Mouse (Mus musculus): Measurements from ENCODE around the gene Limd1. TPM values are rescaled to one million over a fixed set of nuclear protein-coding genes. Genes with fewer than 3 reads are reported as not detected.

Limd1 gene
- polyA plus RNA-seq, 1 experiment from 2014 or later, result 53.8 TPM

GRCm38 (mm10) chr9:123457603-123458002 is 20.9 kb upstream of the Limd1 start:
- ATAC-seq (ENCODE audit: insufficient number of reproducible peaks, low FRiP score, low TSS enrichment, low read depth), result no peak
- Histone ChIP-seq H3K9me3 (replicated peaks) (peaks cover 4% of the 10 kb centered on the region; the same call in 1 of the 2 replicates), H3K4me3 (replicated peaks) (no peak overlapping the region), H3K27me3 (no peaks in the 10 kb centered on the region), H3K9ac (no peak overlapping the region), H3K4me1 (no peaks in the 10 kb centered on the region), H3K27ac (replicated peaks) (0 out of 2 replicates have a peak overlapping the region, but pooled peaks have one; percentile 29), H3K36me3 (peaks cover 19% of the 10 kb centered on the region; the same call in 1 of the 2 replicates), H3K4me2 (replicated peaks) (no peak overlapping the region)
- 58% methylated on average over 2 of the region's 2 CpGs for WGBS

DNA sequence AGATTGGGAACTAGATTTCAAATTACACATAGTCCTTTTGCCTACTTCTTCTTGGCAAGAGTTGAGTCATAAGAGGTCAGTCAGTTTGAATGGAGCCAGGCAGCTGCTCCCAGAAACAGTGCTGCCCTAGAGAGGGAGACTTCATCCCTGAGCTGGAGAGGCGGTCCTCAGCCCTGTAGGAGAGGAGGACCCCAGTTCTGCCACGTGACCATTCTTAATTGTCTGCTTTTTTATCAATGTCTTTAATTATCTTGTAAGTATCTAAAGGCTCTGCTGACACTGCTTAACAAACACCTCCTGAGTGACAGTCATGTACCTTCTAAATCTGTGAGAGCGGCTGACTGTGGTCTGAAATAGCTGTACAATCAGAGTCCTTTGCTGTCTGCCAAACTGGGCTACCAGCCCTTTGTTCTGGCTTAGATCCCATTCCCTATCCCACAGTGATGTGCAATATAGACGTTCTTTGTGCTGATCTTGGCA is 11.3 kb upstream of the Limd1 start:
- Histone ChIP-seq H3K4me2 (replicated peaks) (no peak overlapping the region), H3K27ac (replicated peaks) (no peak overlapping the region), H3K36me3 (no peaks in the 10 kb centered on the region), H3K4me1 (no peaks in the 10 kb centered on the region), H3K4me3 (replicated peaks) (no peak overlapping the region), H3K9me3 (replicated peaks) (no peaks in the 10 kb centered on the region), H3K27me3 (no peaks in the 10 kb centered on the region), H3K9ac (no peak overlapping the region)
- 70% methylated on average over 4 of the region's 4 CpGs for WGBS
- no peak for ATAC-seq (ENCODE audit: insufficient number of reproducible peaks, low FRiP score, low TSS enrichment, low read depth)

DNA sequence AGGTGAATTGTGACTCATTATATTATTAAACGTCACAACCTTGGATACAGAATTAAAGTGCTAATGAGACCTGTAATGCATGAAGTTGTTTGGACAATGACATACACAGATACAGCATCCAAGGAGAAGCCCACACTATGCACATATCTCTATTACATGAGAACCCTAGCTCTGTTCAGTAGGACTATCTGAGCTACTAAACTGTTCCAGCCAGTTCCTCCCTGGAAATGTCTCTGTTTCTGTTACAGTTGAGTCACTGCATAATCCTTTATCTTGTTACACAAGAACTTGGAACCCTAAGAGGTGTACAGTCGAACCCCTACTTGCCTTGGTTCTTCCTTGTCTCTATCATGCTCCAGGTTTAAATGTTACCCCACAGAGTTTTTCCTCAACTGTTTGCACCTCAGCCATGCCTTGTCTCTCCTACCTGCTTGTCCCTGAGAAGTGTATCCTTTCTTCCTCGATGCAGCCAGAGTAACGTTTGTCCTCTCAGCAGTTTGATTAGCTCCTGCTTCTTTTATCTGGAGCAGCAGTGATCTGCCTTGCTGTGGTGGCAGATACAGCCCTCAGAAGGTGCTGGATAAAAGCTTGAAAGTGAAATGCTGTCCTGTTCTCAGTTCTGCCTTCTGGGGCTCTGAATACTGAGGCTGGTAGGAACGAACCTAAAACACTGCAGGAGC is 10.0 kb upstream of the Limd1 start:
- Histone ChIP-seq H3K9me3 (replicated peaks) (no peaks in the 10 kb centered on the region), H3K36me3 (no peaks in the 10 kb centered on the region), H3K9ac (no peak overlapping the region), H3K4me3 (replicated peaks) (no peak overlapping the region), H3K27me3 (no peaks in the 10 kb centered on the region), H3K4me2 (replicated peaks) (no peak overlapping the region), H3K4me1 (no peaks in the 10 kb centered on the region), H3K27ac (replicated peaks) (no peak overlapping the region)
- WGBS, result 63% methylated on average over 5 of the region's 5 CpGs
- ATAC-seq (ENCODE audit: insufficient number of reproducible peaks, low FRiP score, low TSS enrichment, low read depth), result no peak

GRCm38 (mm10) chr9:123469087-123469486 is 9.4 kb upstream of the Limd1 start:
- Histone ChIP-seq H3K36me3 (no peaks in the 10 kb centered on the region), H3K4me3 (replicated peaks) (no peak overlapping the region), H3K4me2 (replicated peaks) (no peak overlapping the region), H3K4me1 (no peaks in the 10 kb centered on the region), H3K9ac (no peak overlapping the region), H3K27ac (replicated peaks) (no peak overlapping the region), H3K27me3 (no peaks in the 10 kb centered on the region), H3K9me3 (replicated peaks) (no peaks in the 10 kb centered on the region)
- no peak for ATAC-seq (ENCODE audit: insufficient number of reproducible peaks, low FRiP score, low TSS enrichment, low read depth)

- no peaks in the 10 kb centered on the region for H3K9me3 ChIP-seq (replicated peaks)
- no peaks in the 10 kb centered on the region for H3K27me3 ChIP-seq
- H3K4me3 ChIP-seq (replicated peaks), result no peak overlapping the region
- H3K4me1 ChIP-seq, result peaks cover 5% of the 10 kb centered on the region; the same call in 1 of the 2 replicates
- H3K36me3 ChIP-seq, result no peaks in the 10 kb centered on the region
- peak; percentile 62; the same call in 1 of the 2 replicates for ATAC-seq (ENCODE audit: insufficient number of reproducible peaks, low FRiP score, low TSS enrichment, low read depth)
- no peak overlapping the region for H3K4me2 ChIP-seq (replicated peaks)
- no peak overlapping the region for H3K9ac ChIP-seq
- H3K27ac ChIP-seq (replicated peaks), result 0 out of 2 replicates have a peak overlapping the region, but pooled peaks have one; percentile 7
Measured at GRCm38 (mm10) chr9:123473377-123473776, 5.1 kb upstream of the Limd1 start.

DNA sequence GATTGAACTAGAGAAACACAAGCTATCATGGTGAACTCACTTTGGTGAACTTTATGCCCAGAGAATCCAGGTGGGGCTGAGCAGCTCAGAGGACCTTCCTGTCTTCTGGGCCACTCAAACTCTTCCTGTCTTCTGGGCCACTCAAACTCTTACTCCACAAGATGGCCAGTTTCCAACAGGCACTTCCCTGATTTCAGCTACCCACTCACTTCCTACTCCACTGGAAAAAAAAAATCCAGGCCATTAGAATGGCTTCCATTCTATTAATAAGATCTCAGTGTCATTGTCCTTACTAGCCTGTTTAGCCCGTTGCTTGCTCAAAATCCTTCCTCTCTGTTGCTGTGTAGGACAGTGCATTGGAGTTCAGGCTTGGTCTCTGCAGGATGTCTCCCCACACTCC is 2.9 kb upstream of the Limd1 start:
- Histone ChIP-seq H3K9ac (no peak overlapping the region), H3K4me3 (replicated peaks) (no peak overlapping the region), H3K27me3 (no peaks in the 10 kb centered on the region), H3K36me3 (no peaks in the 10 kb centered on the region), H3K9me3 (replicated peaks) (no peaks in the 10 kb centered on the region), H3K27ac (replicated peaks) (no peak overlapping the region), H3K4me2 (replicated peaks) (no peak overlapping the region), H3K4me1 (peaks cover 20% of the 10 kb centered on the region)
- no peak for ATAC-seq (ENCODE audit: insufficient number of reproducible peaks, low FRiP score, low TSS enrichment, low read depth)
- 77% methylated on average over 1 of the region's 1 CpGs for WGBS

DNA sequence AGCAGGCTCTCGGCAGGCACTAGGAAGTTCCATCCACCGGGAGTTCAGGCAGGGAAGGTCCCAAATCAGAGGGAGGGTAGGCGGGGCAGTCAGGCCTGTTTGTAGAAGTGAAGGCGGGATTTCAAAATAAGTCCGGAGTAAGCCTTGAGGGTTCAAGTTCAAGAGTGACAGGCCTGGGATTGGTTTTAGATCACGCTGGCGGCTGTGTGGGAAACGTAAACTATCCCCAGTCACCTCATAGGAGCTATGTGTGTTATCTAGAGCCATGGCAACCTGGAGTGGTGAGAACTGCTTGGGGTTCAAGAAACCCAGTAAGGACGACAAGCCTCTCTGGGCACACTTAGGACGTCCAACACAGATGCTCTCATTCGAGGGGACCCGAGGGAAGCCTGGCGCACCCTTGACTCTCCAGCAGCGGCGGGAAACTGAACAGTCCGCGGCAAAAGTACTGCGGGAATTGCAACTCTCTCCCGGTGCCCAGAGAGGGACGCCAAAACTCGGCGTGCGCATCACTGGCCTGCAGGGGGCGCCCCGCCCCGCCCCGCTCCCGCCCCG is 398 bp upstream of the Limd1 start:
- under 1% methylated on average over 23 of the region's 29 CpGs for WGBS
- ATAC-seq (ENCODE audit: insufficient number of reproducible peaks, low FRiP score, low TSS enrichment, low read depth), result peak; percentile 49
- peaks cover 44% of the 10 kb centered on the region for H3K4me1 ChIP-seq
- H3K9ac ChIP-seq, result peak overlapping the region; percentile 13; the same call in 1 of the 2 replicates
- peak overlapping the region; percentile 72 for H3K4me2 ChIP-seq (replicated peaks)
- H3K36me3 ChIP-seq, result peaks cover 4% of the 10 kb centered on the region; the same call in 1 of the 2 replicates
- peak overlapping the region; percentile 62 for H3K4me3 ChIP-seq (replicated peaks)
- peak overlapping the region; percentile 44; the same call in 1 of the 2 replicates for H3K27ac ChIP-seq (replicated peaks)
- H3K27me3 ChIP-seq, result no peaks in the 10 kb centered on the region
- no peaks in the 10 kb centered on the region for H3K9me3 ChIP-seq (replicated peaks)

DNA sequence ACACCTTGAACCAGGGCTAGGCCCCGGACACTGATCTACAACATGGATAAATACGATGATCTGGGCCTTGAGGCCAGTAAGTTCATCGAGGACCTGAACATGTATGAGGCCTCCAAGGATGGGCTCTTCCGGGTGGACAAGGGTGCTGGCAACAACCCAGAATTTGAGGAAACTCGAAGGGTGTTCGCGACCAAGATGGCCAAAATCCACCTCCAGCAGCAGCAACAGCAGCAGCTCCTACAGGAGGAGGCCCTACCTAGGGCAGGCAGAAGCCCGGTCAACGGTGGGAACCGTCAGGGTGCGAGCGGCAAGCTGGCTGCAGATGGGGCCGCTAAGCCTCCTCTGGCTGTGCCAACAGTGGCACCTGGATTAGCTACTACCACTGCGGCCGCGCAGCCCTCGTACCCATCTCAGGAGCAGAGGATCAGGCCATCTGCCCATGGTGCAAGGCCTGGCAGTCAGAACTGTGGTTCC is 727 bp downstream of the Limd1 start:
- peaks cover 49% of the 10 kb centered on the region for H3K4me1 ChIP-seq
- ATAC-seq (ENCODE audit: insufficient number of reproducible peaks, low FRiP score, low TSS enrichment, low read depth), result no peak
- WGBS, result 12% methylated on average over 17 of the region's 17 CpGs

DNA sequence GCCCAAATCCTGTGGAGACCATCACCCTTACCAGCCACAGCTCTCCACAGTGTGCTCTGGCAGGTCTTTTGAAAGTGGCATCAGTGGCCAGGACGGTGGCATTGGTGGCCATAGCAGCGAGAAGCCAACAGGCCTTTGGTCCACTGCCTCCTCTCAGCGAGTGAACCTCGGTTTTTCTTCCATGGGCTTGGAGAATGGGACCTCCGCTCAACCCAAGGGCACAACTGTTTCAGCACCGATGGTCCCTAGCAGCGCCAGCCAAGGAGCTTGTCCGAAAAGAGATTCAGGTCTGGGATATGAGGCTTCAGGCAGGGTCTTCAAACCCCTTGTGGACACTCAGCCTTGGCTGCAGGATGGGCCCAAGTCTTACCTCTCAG is 1.4 kb downstream of the Limd1 start:
- Histone ChIP-seq H3K36me3 (peaks cover 4% of the 10 kb centered on the region), H3K27ac (replicated peaks) (no peak overlapping the region), H3K27me3 (no peaks in the 10 kb centered on the region), H3K9me3 (replicated peaks) (no peaks in the 10 kb centered on the region), H3K4me3 (replicated peaks) (peak overlapping the region; percentile 62), H3K4me1 (peaks cover 49% of the 10 kb centered on the region), H3K4me2 (replicated peaks) (peak overlapping the region; percentile 89), H3K9ac (peak overlapping the region; percentile 70; the same call in 1 of the 2 replicates)
- ATAC-seq (ENCODE audit: insufficient number of reproducible peaks, low FRiP score, low TSS enrichment, low read depth), result no peak
- 83% methylated on average over 8 of the region's 8 CpGs for WGBS

More for the DNA sequence above, 727 bp downstream of the Limd1 start:
- no peaks in the 10 kb centered on the region for H3K9me3 ChIP-seq (replicated peaks)
- peak overlapping the region; percentile 84 for H3K27ac ChIP-seq (replicated peaks)
- peaks cover 4% of the 10 kb centered on the region for H3K36me3 ChIP-seq
- H3K9ac ChIP-seq, result peak overlapping the region; percentile 70
- H3K27me3 ChIP-seq, result no peaks in the 10 kb centered on the region
- H3K4me3 ChIP-seq (replicated peaks), result peak overlapping the region; percentile 62
- H3K4me2 ChIP-seq (replicated peaks), result peak overlapping the region; percentile 89

- no peak overlapping the region for H3K9ac ChIP-seq
- peak overlapping the region; percentile 62 for H3K4me3 ChIP-seq (replicated peaks)
- WGBS, result 69% methylated on average over 18 of the region's 18 CpGs
- no peak overlapping the region for H3K27ac ChIP-seq (replicated peaks)
- H3K27me3 ChIP-seq, result no peaks in the 10 kb centered on the region
- no peak for ATAC-seq (ENCODE audit: insufficient number of reproducible peaks, low FRiP score, low TSS enrichment, low read depth)
- no peaks in the 10 kb centered on the region for H3K9me3 ChIP-seq (replicated peaks)
- peaks cover 49% of the 10 kb centered on the region for H3K4me1 ChIP-seq
- peak overlapping the region; percentile 89 for H3K4me2 ChIP-seq (replicated peaks)
- H3K36me3 ChIP-seq, result peaks cover 4% of the 10 kb centered on the region
Measured at GRCm38 (mm10) chr9:123480253-123480921, 1.9 kb downstream of the Limd1 start.

DNA sequence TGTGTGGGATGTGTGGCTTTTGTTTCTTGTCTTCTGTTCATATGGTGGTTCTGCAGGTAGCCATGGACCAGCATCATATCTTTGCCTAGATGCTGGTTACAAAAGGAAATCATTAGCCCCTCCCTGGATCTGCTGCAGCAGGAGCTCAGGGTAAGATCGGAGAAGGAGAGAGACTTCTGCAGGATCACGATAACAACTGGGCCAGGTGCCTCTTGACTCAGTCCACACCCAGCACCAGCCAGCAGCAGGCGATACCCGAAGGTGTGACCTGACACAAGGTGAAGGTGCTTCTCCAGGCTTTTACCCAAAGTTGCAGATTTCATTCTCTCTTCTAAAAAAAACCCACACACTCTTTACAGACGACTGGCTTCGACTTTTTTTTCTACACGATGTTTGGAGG is 2.6 kb downstream of the Limd1 start:
- Histone ChIP-seq H3K27me3 (no peaks in the 10 kb centered on the region), H3K9ac (no peak overlapping the region), H3K4me3 (replicated peaks) (peak overlapping the region; percentile 62), H3K4me1 (peaks cover 49% of the 10 kb centered on the region), H3K27ac (replicated peaks) (no peak overlapping the region), H3K36me3 (peaks cover 4% of the 10 kb centered on the region), H3K9me3 (replicated peaks) (no peaks in the 10 kb centered on the region), H3K4me2 (replicated peaks) (peak overlapping the region; percentile 89)
- WGBS, result 53% methylated on average over 7 of the region's 7 CpGs
- ATAC-seq (ENCODE audit: insufficient number of reproducible peaks, low FRiP score, low TSS enrichment, low read depth), result no peak
